Mouse (Mus musculus): ENCODE results near the gene Zfp467. TPM values are rescaled to one million over a fixed set of nuclear protein-coding genes. Genes with fewer than 3 reads are reported as not detected.

The Zfp467 gene
- total and polyA plus RNA-seq, 2 experiments from 2014 or later: 28.0 to 44.6 TPM

- TF ChIP-seq CTCF (IDR thresholded peaks at IDR 0.05): no peak
These were observed 14.9 kb downstream of the Zfp467 start for GRCm38 (mm10) chr6:48430748-48431147.

GRCm38 (mm10) chr6:48428769-48429557 lies 16.7 kb downstream of the Zfp467 start:
- H3K4me1 ChIP-seq (ENCODE audit: insufficient read depth, low read length): no peaks in the 10 kb centered on the region
- ATAC-seq (ENCODE audit: low FRiP score): no peak
- no peak overlapping the region for H3K9ac ChIP-seq (replicated peaks; ENCODE audit: low read length, poor library complexity, severe bottlenecking)
- no peak overlapping the region for H3K4me3 ChIP-seq (ENCODE audit: low read depth, low read length)
- H3K4me2 ChIP-seq (ENCODE audit: low read depth, low read length, poor library complexity, severe bottlenecking): no peak overlapping the region
- no peak overlapping the region for H3K27ac ChIP-seq (ENCODE audit: low read depth, low read length)
- 67% methylated on average over 4 of the region's 4 CpGs for WGBS
- H3K9me3 ChIP-seq (ENCODE audit: low read length): no peaks in the 10 kb centered on the region
- H3K36me3 ChIP-seq (ENCODE audit: insufficient read depth, low read length): no peaks in the 10 kb centered on the region
- no peaks in the 10 kb centered on the region for H3K27me3 ChIP-seq (ENCODE audit: insufficient read depth, low read length)
- no peak for TF ChIP-seq CTCF (IDR thresholded peaks at IDR 0.05)
- DNase-seq (ENCODE audit: low spot score): no peak

More at GRCm38 (mm10) chr6:48430748-48431147, 14.9 kb downstream of the Zfp467 start:
- H3K4me3 ChIP-seq (ENCODE audit: low read depth, low read length): no peak overlapping the region
- H3K9ac ChIP-seq (replicated peaks; ENCODE audit: low read length, poor library complexity, severe bottlenecking): no peak overlapping the region
- no peaks in the 10 kb centered on the region for H3K4me1 ChIP-seq (ENCODE audit: insufficient read depth, low read length)
- no peak for DNase-seq (ENCODE audit: low spot score)
- H3K4me2 ChIP-seq (ENCODE audit: low read depth, low read length, poor library complexity, severe bottlenecking): no peak overlapping the region
- ATAC-seq (ENCODE audit: low FRiP score): no peak
- no peaks in the 10 kb centered on the region for H3K36me3 ChIP-seq (ENCODE audit: insufficient read depth, low read length)
- 71% methylated on average over 5 of the region's 5 CpGs for WGBS
- no peaks in the 10 kb centered on the region for H3K27me3 ChIP-seq (ENCODE audit: insufficient read depth, low read length)
- no peaks in the 10 kb centered on the region for H3K9me3 ChIP-seq (ENCODE audit: low read length)
- no peak overlapping the region for H3K27ac ChIP-seq (ENCODE audit: low read depth, low read length)

DNA sequence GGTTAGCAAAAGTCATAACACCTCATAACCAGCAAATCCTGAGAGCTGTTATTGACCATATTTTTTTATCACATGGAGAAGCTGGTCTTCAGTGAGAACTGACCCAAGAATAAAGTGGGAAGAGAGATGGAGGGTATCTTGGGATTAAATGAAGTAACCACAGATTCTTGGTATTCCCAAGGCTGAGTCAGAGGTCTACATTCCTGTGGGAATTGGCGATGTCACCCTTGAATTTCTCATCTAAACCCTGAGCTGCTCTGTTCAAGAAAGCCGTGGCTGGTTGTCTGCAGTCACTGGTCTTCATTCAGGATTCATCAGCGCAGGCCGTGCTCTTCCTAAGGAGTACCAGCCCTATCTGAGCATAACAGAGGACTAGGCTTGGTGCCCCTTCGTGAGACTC lies 18.7 kb downstream of the Zfp467 start:
- Histone ChIP-seq H3K4me3 (ENCODE audit: low read depth, low read length) (no peak overlapping the region), H3K27ac (ENCODE audit: low read depth, low read length) (no peak overlapping the region), H3K4me1 (ENCODE audit: insufficient read depth, low read length) (no peaks in the 10 kb centered on the region), H3K27me3 (ENCODE audit: insufficient read depth, low read length) (no peaks in the 10 kb centered on the region), H3K9ac (replicated peaks; ENCODE audit: low read length, poor library complexity, severe bottlenecking) (no peak overlapping the region), H3K4me2 (ENCODE audit: low read depth, low read length, poor library complexity, severe bottlenecking) (no peak overlapping the region), H3K36me3 (ENCODE audit: insufficient read depth, low read length) (no peaks in the 10 kb centered on the region), H3K9me3 (ENCODE audit: low read length) (no peaks in the 10 kb centered on the region)
- DNase-seq (ENCODE audit: low spot score) (no peak), ATAC-seq (ENCODE audit: low FRiP score) (no peak)
- 80% methylated on average over 5 of the region's 5 CpGs for WGBS
- no peak for TF ChIP-seq CTCF (IDR thresholded peaks at IDR 0.05)

DNA sequence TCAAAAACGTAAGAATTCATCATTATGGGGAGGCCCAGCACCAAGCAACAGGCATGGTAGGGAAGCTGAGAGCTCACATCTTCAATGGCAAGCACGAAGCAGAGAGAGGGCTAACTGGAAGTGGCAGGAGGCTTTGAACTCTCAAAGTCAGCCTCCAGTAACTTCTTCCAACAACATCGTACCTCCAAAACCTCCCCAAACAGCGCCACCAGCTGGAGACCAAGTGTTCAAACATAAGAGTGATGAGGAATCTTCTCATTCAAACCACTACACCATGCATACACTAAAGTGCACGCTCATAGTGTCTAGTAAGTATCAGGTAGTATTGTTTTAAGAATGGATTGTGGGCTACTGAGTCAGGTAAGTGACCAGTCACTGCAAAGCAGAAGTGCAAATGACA lies 21.6 kb downstream of the Zfp467 start:
- H3K4me2 ChIP-seq (ENCODE audit: low read depth, low read length, poor library complexity, severe bottlenecking): no peak overlapping the region
- no peaks in the 10 kb centered on the region for H3K36me3 ChIP-seq (ENCODE audit: insufficient read depth, low read length)
- H3K4me3 ChIP-seq (ENCODE audit: low read depth, low read length): no peak overlapping the region
- H3K4me1 ChIP-seq (ENCODE audit: insufficient read depth, low read length): no peaks in the 10 kb centered on the region
- peak; percentile 22; the same call in 1 of the 2 replicates for TF ChIP-seq CTCF (IDR thresholded peaks at IDR 0.05)
- no peak overlapping the region for H3K9ac ChIP-seq (replicated peaks; ENCODE audit: low read length, poor library complexity, severe bottlenecking)
- 67% methylated on average over 5 of the region's 5 CpGs for WGBS
- no peaks in the 10 kb centered on the region for H3K27me3 ChIP-seq (ENCODE audit: insufficient read depth, low read length)
- ATAC-seq (ENCODE audit: low FRiP score) (no peak), DNase-seq (ENCODE audit: low spot score) (no peak)
- H3K27ac ChIP-seq (ENCODE audit: low read depth, low read length): no peak overlapping the region
- no peaks in the 10 kb centered on the region for H3K9me3 ChIP-seq (ENCODE audit: low read length)

DNA sequence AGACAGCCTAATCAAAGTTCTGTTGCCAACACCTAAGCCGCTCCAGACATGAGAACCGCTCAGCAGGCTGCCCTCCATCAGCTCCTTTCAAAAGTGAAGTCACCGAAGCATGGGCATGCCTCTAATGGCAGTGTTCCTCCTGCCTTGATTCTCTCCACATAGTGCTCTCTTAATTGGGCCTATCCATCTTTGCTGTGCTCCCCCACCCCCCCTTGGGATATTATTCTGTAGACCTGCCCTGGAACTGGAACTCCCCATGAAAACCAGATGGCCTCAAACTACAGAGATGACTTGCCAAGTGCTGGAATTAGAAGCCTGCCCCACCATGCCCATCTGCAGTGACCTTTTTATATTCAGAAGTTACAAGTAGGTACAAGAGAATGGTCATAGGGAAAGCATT lies 22.3 kb downstream of the Zfp467 start:
- Histone ChIP-seq H3K9me3 (ENCODE audit: low read length) (no peaks in the 10 kb centered on the region), H3K4me1 (ENCODE audit: insufficient read depth, low read length) (no peaks in the 10 kb centered on the region), H3K27me3 (ENCODE audit: insufficient read depth, low read length) (no peaks in the 10 kb centered on the region), H3K36me3 (ENCODE audit: insufficient read depth, low read length) (no peaks in the 10 kb centered on the region), H3K27ac (ENCODE audit: low read depth, low read length) (no peak overlapping the region), H3K4me2 (ENCODE audit: low read depth, low read length, poor library complexity, severe bottlenecking) (no peak overlapping the region), H3K4me3 (ENCODE audit: low read depth, low read length) (no peak overlapping the region), H3K9ac (replicated peaks; ENCODE audit: low read length, poor library complexity, severe bottlenecking) (no peak overlapping the region)
- no peak for DNase-seq (ENCODE audit: low spot score)
- no peak for TF ChIP-seq CTCF (IDR thresholded peaks at IDR 0.05)
- 78% methylated on average over 3 of the region's 3 CpGs for WGBS
- ATAC-seq (ENCODE audit: low FRiP score): no peak

DNA sequence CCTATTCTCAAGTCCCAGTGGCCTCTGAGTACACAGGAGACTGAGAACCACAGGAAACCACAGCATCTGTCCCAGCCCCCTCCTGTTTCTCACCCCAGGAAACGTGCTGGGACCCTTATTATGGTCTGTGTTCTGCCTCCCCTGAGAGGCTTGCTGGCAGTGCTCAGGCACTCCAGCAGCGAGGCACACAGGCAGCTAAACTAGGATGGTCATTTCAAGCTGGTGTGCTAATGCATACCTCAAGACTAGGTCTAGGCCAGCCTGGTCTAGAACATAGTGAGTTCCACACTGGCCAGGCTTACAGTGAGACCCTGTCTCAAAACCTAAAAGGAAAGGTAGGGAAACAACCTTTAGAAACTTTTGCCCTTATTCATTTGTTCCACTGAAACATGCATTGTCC lies 25.0 kb downstream of the Zfp467 start:
- Histone ChIP-seq H3K4me2 (ENCODE audit: low read depth, low read length, poor library complexity, severe bottlenecking) (no peak overlapping the region), H3K4me3 (ENCODE audit: low read depth, low read length) (no peak overlapping the region), H3K9me3 (ENCODE audit: low read length) (no peaks in the 10 kb centered on the region), H3K4me1 (ENCODE audit: insufficient read depth, low read length) (no peaks in the 10 kb centered on the region), H3K27ac (ENCODE audit: low read depth, low read length) (no peak overlapping the region), H3K27me3 (ENCODE audit: insufficient read depth, low read length) (no peaks in the 10 kb centered on the region), H3K36me3 (ENCODE audit: insufficient read depth, low read length) (peaks cover 23% of the 10 kb centered on the region), H3K9ac (replicated peaks; ENCODE audit: low read length, poor library complexity, severe bottlenecking) (no peak overlapping the region)
- no peak for TF ChIP-seq CTCF (IDR thresholded peaks at IDR 0.05)
- WGBS: 13% methylated on average over 2 of the region's 2 CpGs
- ATAC-seq (ENCODE audit: low FRiP score): no peak
- no peak for DNase-seq (ENCODE audit: low spot score)
